Mouse (Mus musculus): Measurements from ENCODE around the gene Kcnip2.

DNA sequence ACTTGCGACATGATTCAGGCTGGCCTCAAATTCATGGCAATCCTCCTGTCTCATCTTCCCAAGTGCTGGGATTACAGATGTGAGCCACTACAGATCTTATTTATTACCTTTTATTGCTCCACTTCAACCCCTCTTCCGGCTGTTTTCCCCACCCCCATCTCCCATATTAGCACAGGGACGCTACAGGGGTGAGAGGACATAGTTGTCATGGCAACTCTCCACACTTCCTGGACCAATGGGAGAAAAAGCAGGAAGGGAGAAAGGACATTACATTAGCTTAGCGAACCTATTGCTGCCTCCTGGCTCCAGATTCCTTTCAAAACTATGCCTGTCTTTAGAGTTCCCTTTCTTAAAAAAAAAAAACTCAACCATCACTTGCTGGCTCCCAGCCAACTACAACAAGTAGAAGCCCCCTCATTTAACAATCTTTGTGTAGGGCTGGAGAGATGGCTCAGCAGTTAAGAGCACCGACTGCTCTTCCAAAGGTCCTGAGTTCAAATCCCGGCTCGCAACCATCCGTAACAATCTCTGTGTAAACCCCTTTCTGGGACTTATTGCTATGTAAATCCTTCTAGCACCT lies 3.1 kb downstream of the Kcnip2 start:
- TF ChIP-seq POLR2A (IDR thresholded peaks at IDR 0.05; ENCODE audit: borderline replicate concordance, control insufficient read depth, low read depth, low read length): no peak
- no peak for TF ChIP-seq CTCF (IDR thresholded peaks at IDR 0.05; ENCODE audit: control insufficient read depth, insufficient read depth, low read length)

Data from bone marrow, adult 2 months (tissue).